Mouse (Mus musculus) left cerebral cortex, postnatal 4 days (tissue): ENCODE measurements around the gene Necab3. TPM values are rescaled to one million over a fixed set of nuclear protein-coding genes. Genes with fewer than 3 reads are reported as not detected.
A peak's percentile ranks its signal among the peaks of the same experiment; 100 is the strongest.

Experiments
- DNase-seq: peaks from one replicate; pipeline ENCODE4 v3.0.0-alpha.2; 2022
- intact Hi-C: fragments of 180-260 bp; cut with DNase I; formaldehyde crosslinking; loops from one replicate; pipeline ENCODE4 v1.15.1; 2025
- total RNA-seq, 2 experiments: library from RNA; stranded (reverse); gene quantifications; 2 replicates each; pipeline ENCODE4 v1.2.3; 2021

The Necab3 gene
- total RNA-seq, 2 experiments from 2014 or later, result 23.6 to 24.1 TPM

DNA sequence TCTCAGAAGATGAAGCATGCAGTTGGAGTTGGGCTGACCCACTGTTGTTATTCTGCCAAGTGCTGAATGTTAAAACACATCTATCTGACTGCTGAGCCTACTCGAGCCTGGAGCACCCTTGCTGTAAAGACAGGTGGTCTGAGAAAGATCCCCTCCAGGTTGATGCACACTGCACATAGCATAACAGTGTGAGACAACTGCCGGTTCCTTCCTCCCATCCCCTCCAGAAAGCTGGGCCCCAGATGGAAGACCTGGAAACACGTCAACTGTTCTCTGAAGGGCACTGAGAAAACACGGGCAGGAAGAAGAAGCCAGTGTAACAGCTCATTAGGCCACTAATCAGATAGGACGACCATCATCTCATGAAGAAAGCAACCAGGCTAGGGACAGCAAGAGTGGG, 60.1 kb downstream of the Necab3 start:
- peak; percentile 52 for DNase-seq
- intact Hi-C loops, result no loop called here

DNA sequence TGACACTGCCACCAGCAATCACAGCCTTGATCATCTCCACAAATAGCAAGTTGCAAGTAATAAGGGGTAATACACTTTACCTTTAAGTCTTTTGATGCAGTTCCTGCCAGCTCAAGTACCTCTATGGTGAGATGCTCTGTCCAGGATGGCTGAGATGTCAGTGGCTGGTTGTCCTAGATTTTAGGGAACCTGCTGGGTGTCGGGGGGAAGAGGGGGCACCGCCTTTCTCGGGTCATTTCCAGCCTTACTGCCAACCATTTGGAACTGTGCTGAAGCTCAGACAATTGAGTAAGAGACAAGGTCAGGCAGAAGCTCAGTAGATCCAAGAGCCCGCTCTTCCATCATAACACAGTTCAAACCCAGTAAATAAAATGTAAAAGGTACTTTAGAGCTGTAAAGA, 63.7 kb downstream of the Necab3 start:
- intact Hi-C loops, result no loop called here
- DNase-seq, result no peak

Other genes starting within 250 kb of the Necab3 start
- gene Cdk5rap1, start 185.9 kb downstream of the Necab3 start, total RNA-seq, result 10 to 100 TPM; 10.2 to 14.4 TPM
- gene Snta1, start 150.8 kb downstream of the Necab3 start, total RNA-seq, result 10 to 100 TPM; 21.7 to 22.2 TPM
- 10 to 100 TPM; 48.3 to 55.2 TPM for gene Cbfa2t2, start 122.4 kb downstream of the Necab3 start, total RNA-seq
- gene 1700003F12Rik, start 11.8 kb downstream of the Necab3 start, total RNA-seq, result 1 to 10 TPM in 1 of 2 experiments, under 1 TPM in 1; 0.98 to 1.4 TPM
- under 1 TPM in 1 of 2 experiments, not detected in 1; 0.26 TPM for gene Actl10, start 7.1 kb downstream of the Necab3 start, total RNA-seq
- 10 to 100 TPM; 10.8 to 11.9 TPM for gene E2f1, start 11.0 kb upstream of the Necab3 start, total RNA-seq
- gene Pxmp4, start 44.8 kb upstream of the Necab3 start, total RNA-seq, result 10 to 100 TPM; 11.8 to 12.2 TPM
- gene Zfp341, start 54.4 kb upstream of the Necab3 start, total RNA-seq, result 10 to 100 TPM; 17.5 to 18.2 TPM
- gene 4930519P11Rik, start 54.5 kb upstream of the Necab3 start, total RNA-seq, result not detected
- 100 to 1,000 TPM; 182 to 201 TPM for gene Chmp4b, start 92.8 kb upstream of the Necab3 start, total RNA-seq
- gene Gm14214, start 211.1 kb upstream of the Necab3 start, total RNA-seq, result not detected
- 100 to 1,000 TPM; 139 to 160 TPM for gene Raly, start 232.2 kb upstream of the Necab3 start, total RNA-seq
- gene a, start 232.5 kb upstream of the Necab3 start, total RNA-seq, result 1 to 10 TPM in 1 of 2 experiments, not detected in 1; 1.1 TPM